Mouse (Mus musculus): Measurements from ENCODE around the gene Braf. TPM values are rescaled to one million over a fixed set of nuclear protein-coding genes. Genes with fewer than 3 reads are reported as not detected.
"Not testable (repeated sequence)": the region's sequence is repeated elsewhere in the genome, so short reads cannot be mapped to it uniquely, and the experiment has no call there.

Gene Braf
- polyA plus RNA-seq, 1 experiment from 2014 or later, result 14.3 TPM

- peak overlapping the region; percentile 92 for H3K9ac ChIP-seq (replicated peaks; ENCODE audit: low read length)
- H3K4me3 ChIP-seq (ENCODE audit: low read length), result peak overlapping the region; percentile 97
- ATAC-seq (ENCODE audit: low FRiP score, low TSS enrichment), result no peak
- H3K27ac ChIP-seq (ENCODE audit: low read length), result peak overlapping the region; percentile 95; the same call in 1 of the 2 replicates
- H3K4me1 ChIP-seq (ENCODE audit: insufficient read depth, low read length), result peaks cover 21% of the 10 kb centered on the region
- peak overlapping the region; percentile 91 for H3K4me2 ChIP-seq (replicated peaks; ENCODE audit: low read depth, low read length)
- no peaks in the 10 kb centered on the region for H3K36me3 ChIP-seq (ENCODE audit: insufficient read depth, low read length)
- under 1% methylated on average over 7 of the region's 7 CpGs for WGBS
- no peaks in the 10 kb centered on the region for H3K9me3 ChIP-seq (ENCODE audit: low read length)
- H3K27me3 ChIP-seq (ENCODE audit: insufficient read depth, low read length), result no peaks in the 10 kb centered on the region
Observed at GRCm38 (mm10) chr6:39724071-39724470, 1.2 kb downstream of the Braf start.

GRCm38 (mm10) chr6:39718567-39718966 lies 6.7 kb downstream of the Braf start:
- peaks cover 15% of the 10 kb centered on the region for H3K4me1 ChIP-seq (ENCODE audit: insufficient read depth, low read length)
- ATAC-seq (ENCODE audit: low FRiP score, low TSS enrichment), result no peak
- no peak overlapping the region for H3K4me2 ChIP-seq (replicated peaks; ENCODE audit: low read depth, low read length)
- H3K9me3 ChIP-seq (ENCODE audit: low read length), result no peaks in the 10 kb centered on the region
- H3K4me3 ChIP-seq (ENCODE audit: low read length), result no peak overlapping the region
- H3K27ac ChIP-seq (ENCODE audit: low read length), result no peak overlapping the region
- H3K27me3 ChIP-seq (ENCODE audit: insufficient read depth, low read length), result no peaks in the 10 kb centered on the region
- no peaks in the 10 kb centered on the region for H3K36me3 ChIP-seq (ENCODE audit: insufficient read depth, low read length)
- H3K9ac ChIP-seq (replicated peaks; ENCODE audit: low read length), result no peak overlapping the region
- WGBS, result 78% methylated on average over 6 of the region's 6 CpGs

- 81% methylated on average over 2 of the region's 2 CpGs for WGBS
- Histone ChIP-seq H3K36me3 (ENCODE audit: insufficient read depth, low read length) (no peaks in the 10 kb centered on the region), H3K4me1 (ENCODE audit: insufficient read depth, low read length) (peaks cover 6% of the 10 kb centered on the region; the same call in 1 of the 2 replicates), H3K4me3 (ENCODE audit: low read length) (no peak overlapping the region), H3K4me2 (replicated peaks; ENCODE audit: low read depth, low read length) (no peak overlapping the region), H3K27ac (ENCODE audit: low read length) (no peak overlapping the region), H3K9ac (replicated peaks; ENCODE audit: low read length) (no peak overlapping the region), H3K9me3 (ENCODE audit: low read length) (no peaks in the 10 kb centered on the region), H3K27me3 (ENCODE audit: insufficient read depth, low read length) (no peaks in the 10 kb centered on the region)
- no peak for ATAC-seq (ENCODE audit: low FRiP score, low TSS enrichment)
Observed at GRCm38 (mm10) chr6:39717049-39717448, 8.2 kb downstream of the Braf start.

GRCm38 (mm10) chr6:39714341-39714740 lies 10.9 kb downstream of the Braf start:
- no peak overlapping the region for H3K27ac ChIP-seq (ENCODE audit: low read length)
- ATAC-seq (ENCODE audit: low FRiP score, low TSS enrichment), result no peak
- H3K4me1 ChIP-seq (ENCODE audit: insufficient read depth, low read length), result no peaks in the 10 kb centered on the region; the same call in 1 of the 2 replicates
- H3K9me3 ChIP-seq (ENCODE audit: low read length), result no peaks in the 10 kb centered on the region
- H3K4me3 ChIP-seq (ENCODE audit: low read length), result no peak overlapping the region
- no peak overlapping the region for H3K4me2 ChIP-seq (replicated peaks; ENCODE audit: low read depth, low read length)
- 50% methylated on average over 7 of the region's 7 CpGs for WGBS
- H3K9ac ChIP-seq (replicated peaks; ENCODE audit: low read length), result no peak overlapping the region
- H3K36me3 ChIP-seq (ENCODE audit: insufficient read depth, low read length), result no peaks in the 10 kb centered on the region
- no peaks in the 10 kb centered on the region for H3K27me3 ChIP-seq (ENCODE audit: insufficient read depth, low read length)

GRCm38 (mm10) chr6:39713399-39713798 lies 11.9 kb downstream of the Braf start:
- H3K4me1 ChIP-seq (ENCODE audit: insufficient read depth, low read length), result no peaks in the 10 kb centered on the region; the same call in 1 of the 2 replicates
- H3K27me3 ChIP-seq (ENCODE audit: insufficient read depth, low read length), result no peaks in the 10 kb centered on the region
- WGBS, result 71% methylated on average over 3 of the region's 3 CpGs
- no peaks in the 10 kb centered on the region for H3K9me3 ChIP-seq (ENCODE audit: low read length)
- no peak overlapping the region for H3K4me3 ChIP-seq (ENCODE audit: low read length)
- no peak overlapping the region for H3K9ac ChIP-seq (replicated peaks; ENCODE audit: low read length)
- no peak overlapping the region for H3K4me2 ChIP-seq (replicated peaks; ENCODE audit: low read depth, low read length)
- H3K27ac ChIP-seq (ENCODE audit: low read length), result no peak overlapping the region
- ATAC-seq (ENCODE audit: low FRiP score, low TSS enrichment), result no peak
- H3K36me3 ChIP-seq (ENCODE audit: insufficient read depth, low read length), result no peaks in the 10 kb centered on the region

- ATAC-seq (ENCODE audit: low FRiP score, low TSS enrichment), result no peak
- Histone ChIP-seq H3K27ac (ENCODE audit: low read length) (no peak overlapping the region), H3K9ac (replicated peaks; ENCODE audit: low read length) (no peak overlapping the region), H3K9me3 (ENCODE audit: low read length) (no peaks in the 10 kb centered on the region), H3K36me3 (ENCODE audit: insufficient read depth, low read length) (no peaks in the 10 kb centered on the region), H3K27me3 (ENCODE audit: insufficient read depth, low read length) (no peaks in the 10 kb centered on the region), H3K4me3 (ENCODE audit: low read length) (no peak overlapping the region), H3K4me1 (ENCODE audit: insufficient read depth, low read length) (no peaks in the 10 kb centered on the region), H3K4me2 (replicated peaks; ENCODE audit: low read depth, low read length) (no peak overlapping the region)
- 98% methylated on average over 4 of the region's 4 CpGs for WGBS
Observed at GRCm38 (mm10) chr6:39705625-39706024, 19.6 kb downstream of the Braf start.

GRCm38 (mm10) chr6:39693126-39693525 lies 32.1 kb downstream of the Braf start:
- Histone ChIP-seq H3K27ac (ENCODE audit: low read length) (no peak overlapping the region), H3K9me3 (ENCODE audit: low read length) (no peaks in the 10 kb centered on the region), H3K4me3 (ENCODE audit: low read length) (no peak overlapping the region), H3K4me1 (ENCODE audit: insufficient read depth, low read length) (no peaks in the 10 kb centered on the region), H3K9ac (replicated peaks; ENCODE audit: low read length) (no peak overlapping the region), H3K36me3 (ENCODE audit: insufficient read depth, low read length) (no peaks in the 10 kb centered on the region), H3K27me3 (ENCODE audit: insufficient read depth, low read length) (no peaks in the 10 kb centered on the region), H3K4me2 (replicated peaks; ENCODE audit: low read depth, low read length) (no peak overlapping the region)
- 77% methylated on average over 1 of the region's 1 CpGs for WGBS
- ATAC-seq (ENCODE audit: low FRiP score, low TSS enrichment), result no peak

- not testable (repeated sequence) for H3K4me3 ChIP-seq (ENCODE audit: low read length); H3K27ac ChIP-seq (ENCODE audit: low read length); H3K9ac ChIP-seq (replicated peaks; ENCODE audit: low read length); ATAC-seq (ENCODE audit: low FRiP score, low TSS enrichment); H3K27me3 ChIP-seq (ENCODE audit: insufficient read depth, low read length); H3K36me3 ChIP-seq (ENCODE audit: insufficient read depth, low read length); H3K4me2 ChIP-seq (replicated peaks; ENCODE audit: low read depth, low read length); H3K9me3 ChIP-seq (ENCODE audit: low read length); H3K4me1 ChIP-seq (ENCODE audit: insufficient read depth, low read length)
Observed at GRCm38 (mm10) chr6:39686839-39687238, 38.4 kb downstream of the Braf start.

GRCm38 (mm10) chr6:39681795-39682194 lies 43.5 kb downstream of the Braf start:
- Histone ChIP-seq H3K27ac (ENCODE audit: low read length) (no peak overlapping the region), H3K4me3 (ENCODE audit: low read length) (no peak overlapping the region), H3K4me2 (replicated peaks; ENCODE audit: low read depth, low read length) (no peak overlapping the region), H3K9ac (replicated peaks; ENCODE audit: low read length) (no peak overlapping the region), H3K9me3 (ENCODE audit: low read length) (no peaks in the 10 kb centered on the region), H3K27me3 (ENCODE audit: insufficient read depth, low read length) (no peaks in the 10 kb centered on the region), H3K36me3 (ENCODE audit: insufficient read depth, low read length) (peaks cover 13% of the 10 kb centered on the region), H3K4me1 (ENCODE audit: insufficient read depth, low read length) (no peaks in the 10 kb centered on the region)
- WGBS, result 32% methylated on average over 5 of the region's 5 CpGs
- no peak for ATAC-seq (ENCODE audit: low FRiP score, low TSS enrichment)

- no peak for ATAC-seq (ENCODE audit: low FRiP score, low TSS enrichment)
- 22% methylated on average over 4 of the region's 4 CpGs for WGBS
- H3K27ac ChIP-seq (ENCODE audit: low read length), result no peak overlapping the region
Observed at GRCm38 (mm10) chr6:39680524-39680923, 44.7 kb downstream of the Braf start.

More at GRCm38 (mm10) chr6:39680524-39680923, 44.7 kb downstream of the Braf start:
- no peaks in the 10 kb centered on the region for H3K9me3 ChIP-seq (ENCODE audit: low read length)
- H3K4me3 ChIP-seq (ENCODE audit: low read length), result no peak overlapping the region
- peaks cover 16% of the 10 kb centered on the region for H3K36me3 ChIP-seq (ENCODE audit: insufficient read depth, low read length)
- no peak overlapping the region for H3K4me2 ChIP-seq (replicated peaks; ENCODE audit: low read depth, low read length)
- no peaks in the 10 kb centered on the region for H3K4me1 ChIP-seq (ENCODE audit: insufficient read depth, low read length)
- no peaks in the 10 kb centered on the region for H3K27me3 ChIP-seq (ENCODE audit: insufficient read depth, low read length)
- no peak overlapping the region for H3K9ac ChIP-seq (replicated peaks; ENCODE audit: low read length)
